Mouse (Mus musculus) ES-E14 (cell line): ENCODE results near the gene Rab37. TPM values are rescaled to one million over a fixed set of nuclear protein-coding genes. Genes with fewer than 3 reads are reported as not detected.

Source experiments
- DNase-seq: peaks from one replicate; pipeline ENCODE4 v3.0.0-alpha.2; 2013; ENCODE audit warnings: low read depth, low spot score
- H3K27ac ChIP-seq: 2 replicates; pipeline ENCODE4 v1.5.1; 2012; ENCODE audit warnings: low read depth, mild to moderate bottlenecking, low read length, moderate library complexity, mixed read lengths; ENCODE audit not compliant: poor library complexity, insufficient read depth, severe bottlenecking
- H3K36me3 ChIP-seq: 2 replicates; pipeline ENCODE4 v1.6.1; 2012; ENCODE audit warnings: mild to moderate bottlenecking, low read length, moderate library complexity, mixed read lengths; ENCODE audit not compliant: control insufficient read depth, poor library complexity, insufficient read depth, severe bottlenecking
- H3K4me1 ChIP-seq, 2 experiments: fragments of 150-350 bp in 1 of 2; sonication (generic) in 1 of 2; 2 replicates each; pipeline ENCODE4 v1.6.1; 2012; ENCODE audit warnings: low read length in 2 of 2, mild to moderate bottlenecking in 1 of 2, mixed read lengths in 1 of 2; ENCODE audit not compliant: control insufficient read depth in 2 of 2, insufficient read depth in 2 of 2, poor library complexity in 1 of 2
- H3K4me3 ChIP-seq, 2 experiments: fragments of 150-350 bp in 1 of 2; sonication (generic) in 1 of 2; 2 replicates each; pipeline ENCODE4 v1.5.1; 2012; ENCODE audit warnings: low read length in 2 of 2, low read depth in 1 of 2, mild to moderate bottlenecking in 1 of 2, mixed read lengths in 1 of 2; ENCODE audit not compliant: insufficient read depth in 1 of 2, poor library complexity in 1 of 2, severe bottlenecking in 1 of 2
- H3K9ac ChIP-seq: 2 replicates; pipeline ENCODE4 v1.6.1; 2012; ENCODE audit warnings: low read depth, mild to moderate bottlenecking, low read length, mixed read lengths; ENCODE audit not compliant: poor library complexity, insufficient read depth, severe bottlenecking
- H3K9me3 ChIP-seq: fragments of 150-350 bp; sonication (generic); 2 replicates; pipeline ENCODE4 v1.6.1; 2012; ENCODE audit warnings: low read depth, mild to moderate bottlenecking, low read length; ENCODE audit not compliant: control insufficient read depth, insufficient read depth
- CHD2 ChIP-seq: IDR thresholded peaks from 2 replicates; pipeline ENCODE4 v1.6.1; 2014; ENCODE audit warnings: mild to moderate bottlenecking, low read depth, low read length, inconsistent platforms
- HCFC1 ChIP-seq: IDR thresholded peaks from 2 replicates; pipeline ENCODE4 v1.6.1; 2012; ENCODE audit warnings: low read length, inconsistent platforms, borderline replicate concordance; ENCODE audit not compliant: insufficient read depth
- MAFK ChIP-seq: IDR thresholded peaks from 2 replicates; pipeline ENCODE4 v1.6.1; 2014; ENCODE audit warnings: mild to moderate bottlenecking, low read depth, low read length, inconsistent platforms; ENCODE audit not compliant: insufficient read depth
- ZC3H11A ChIP-seq: IDR thresholded peaks from 2 replicates; pipeline ENCODE4 v1.6.1; 2012; ENCODE audit warnings: low read depth, mild to moderate bottlenecking, inconsistent platforms, low read length, borderline replicate concordance
- ZNF384 ChIP-seq: IDR thresholded peaks from 2 replicates; pipeline ENCODE4 v1.6.1; 2012; ENCODE audit warnings: low read depth, low read length, inconsistent platforms
- in situ Hi-C, 2 experiments: fragments of 600-800 bp; cut with MboI; formaldehyde crosslinking; loops; one replicate each; pipeline ENCODE4 v1.15.1; 2025; ENCODE audit warnings: low sequenced_read_pairs in 2 of 2, inconsistent platforms in 1 of 2; ENCODE audit not compliant: unreplicated experiment in 2 of 2
- total RNA-seq: library from RNA; depleted of rRNA; stranded (reverse); fragments of 300-350 nt; gene quantifications from 2 replicates; pipeline ENCODE4 v1.2.3, GENCODE M21; 2012

Gene Rab37
- total RNA-seq, 1 experiment: 0.67 TPM

DNA sequence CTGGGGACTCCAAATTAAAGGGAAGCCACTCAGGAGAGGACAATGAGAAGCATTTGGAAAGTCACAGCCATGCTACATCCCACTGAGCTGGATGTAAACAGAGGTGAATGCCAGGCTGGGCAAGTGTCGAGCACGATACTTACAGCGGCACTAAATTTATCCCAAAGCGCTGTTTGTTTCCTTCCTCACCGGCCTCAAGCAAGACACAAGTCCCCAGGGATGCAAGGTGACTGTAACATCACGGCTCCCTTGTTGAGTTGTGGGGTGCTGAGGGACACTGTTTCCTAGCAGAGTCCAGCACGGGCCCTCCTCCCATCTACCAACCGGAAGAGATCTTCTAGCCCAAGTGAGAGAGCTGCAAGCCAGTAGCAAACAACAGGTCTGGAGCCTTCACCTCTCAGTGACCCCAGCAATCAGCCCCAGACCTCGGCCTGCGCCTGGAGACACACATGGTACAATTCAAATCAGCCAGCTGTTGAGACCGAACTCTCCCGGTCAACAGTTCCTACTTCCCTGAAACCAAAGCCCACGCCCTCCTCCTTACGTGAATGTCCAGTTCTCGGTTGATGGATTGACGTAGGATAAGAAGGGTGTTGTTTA, 8.1 kb downstream of the Rab37 start:
- Histone ChIP-seq H3K9me3 (no peaks in the 10 kb centered on the region), H3K27ac (no peak overlapping the region; the same call in 1 of the 2 replicates), H3K4me3 (no peak overlapping the region; a peak in 1 of 4 replicates), H3K9ac (no peak overlapping the region), H3K36me3 (no peaks in the 10 kb centered on the region), H3K4me1 (peaks cover 10 to 27% of the 10 kb centered on the region in 2 experiments)
- TF ChIP-seq CHD2 (no peak), ZNF384 (no peak), MAFK (no peak), ZC3H11A (no peak)
- DNase-seq: no peak
- in situ Hi-C loops: no loop called here

DNA sequence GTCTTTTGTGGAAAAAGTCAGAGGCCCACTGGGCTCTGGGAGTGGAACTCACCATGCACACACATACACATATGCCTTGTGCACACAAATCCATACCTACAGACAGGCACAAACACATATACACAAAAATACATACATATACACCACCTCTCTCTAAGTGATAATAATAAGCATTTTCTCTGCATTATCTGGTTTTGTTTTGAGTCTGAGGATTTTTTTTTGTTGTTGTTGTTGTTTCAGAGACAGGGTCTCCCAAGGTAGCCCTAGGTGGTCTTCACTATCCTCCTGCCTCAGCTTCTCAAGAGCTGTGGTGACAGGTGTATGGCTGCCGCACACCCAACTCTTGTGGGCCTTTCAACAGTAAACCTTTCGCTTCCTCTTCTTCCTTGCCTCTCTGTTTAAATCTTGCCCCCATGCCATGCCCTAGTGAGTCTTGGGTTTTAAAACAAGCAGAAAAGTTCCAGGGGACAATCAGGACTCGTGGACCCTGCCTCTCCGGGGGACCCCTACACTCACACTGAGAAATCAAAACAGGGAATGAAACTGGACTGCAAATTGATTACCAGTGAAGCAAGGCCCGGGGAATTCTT, 8.9 kb downstream of the Rab37 start:
- Histone ChIP-seq H3K4me1 (peaks cover 12 to 27% of the 10 kb centered on the region in 2 experiments), H3K4me3 (no peak overlapping the region), H3K27ac (no peak overlapping the region), H3K9me3 (no peaks in the 10 kb centered on the region), H3K36me3 (no peaks in the 10 kb centered on the region), H3K9ac (no peak overlapping the region)
- in situ Hi-C loops: no loop called here
- no peak for TF ChIP-seq ZC3H11A
- TF ChIP-seq CHD2: no peak
- TF ChIP-seq MAFK: no peak
- no peak for TF ChIP-seq HCFC1
- TF ChIP-seq ZNF384: no peak
- no peak for DNase-seq

DNA sequence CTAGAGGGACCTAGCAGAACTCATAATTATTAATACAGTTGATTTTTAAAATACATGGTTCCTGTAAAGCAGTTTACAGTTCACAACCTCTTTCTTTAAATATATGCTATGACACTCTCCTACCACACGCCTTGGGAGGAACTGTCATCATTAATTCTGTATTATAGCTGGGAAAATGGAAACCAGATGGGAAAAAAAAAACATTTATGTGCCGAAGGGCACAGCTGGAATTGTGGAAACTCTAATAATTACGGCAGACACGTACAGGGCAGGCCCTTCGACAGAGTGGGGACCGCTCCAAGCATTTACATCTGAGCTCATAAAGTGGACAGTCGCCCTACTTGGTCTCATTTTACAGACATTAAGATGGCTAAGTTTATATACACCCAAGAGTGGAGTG, 9.5 kb downstream of the Rab37 start:
- H3K36me3 ChIP-seq: no peaks in the 10 kb centered on the region
- H3K9ac ChIP-seq: peak overlapping the region; percentile 53; the same call in 1 of the 2 replicates
- H3K4me1 ChIP-seq: peaks cover 12 to 27% of the 10 kb centered on the region in 2 experiments
- in situ Hi-C loops: no loop called here
- no peaks in the 10 kb centered on the region for H3K9me3 ChIP-seq
- TF ChIP-seq ZNF384: no peak
- TF ChIP-seq ZC3H11A: no peak
- TF ChIP-seq MAFK: no peak
- TF ChIP-seq HCFC1: no peak
- TF ChIP-seq CHD2: no peak
- H3K27ac ChIP-seq: peak overlapping the region; percentile 66; the same call in 1 of the 2 replicates
- no peak for DNase-seq
- H3K4me3 ChIP-seq: peak overlapping the region in 1 of 2 experiments; percentile 52; a peak in 1 of 4 replicates

GRCm38 (mm10) chr11:115101615-115102051, 10.4 kb downstream of the Rab37 start:
- TF ChIP-seq CHD2 (no peak), HCFC1 (no peak), ZC3H11A (no peak), ZNF384 (no peak)
- Histone ChIP-seq H3K27ac (peak overlapping the region; percentile 66; the same call in 1 of the 2 replicates), H3K4me1 (peaks cover 12 to 22% of the 10 kb centered on the region in 2 experiments), H3K9me3 (no peaks in the 10 kb centered on the region), H3K36me3 (no peaks in the 10 kb centered on the region), H3K4me3 (peak overlapping the region; percentile 34 to 52), H3K9ac (peak overlapping the region; percentile 53; the same call in 1 of the 2 replicates)
- DNase-seq: no peak
- in situ Hi-C loops: no loop called here
